Mouse (Mus musculus): Measurements from ENCODE around the gene Zfand4. TPM values are rescaled to one million over a fixed set of nuclear protein-coding genes. Genes with fewer than 3 reads are reported as not detected.
A peak's percentile ranks its signal among the peaks of the same experiment; 100 is the strongest.

The Zfand4 gene
- polyA plus RNA-seq, 1 experiment from 2014 or later = 2.9 TPM

DNA sequence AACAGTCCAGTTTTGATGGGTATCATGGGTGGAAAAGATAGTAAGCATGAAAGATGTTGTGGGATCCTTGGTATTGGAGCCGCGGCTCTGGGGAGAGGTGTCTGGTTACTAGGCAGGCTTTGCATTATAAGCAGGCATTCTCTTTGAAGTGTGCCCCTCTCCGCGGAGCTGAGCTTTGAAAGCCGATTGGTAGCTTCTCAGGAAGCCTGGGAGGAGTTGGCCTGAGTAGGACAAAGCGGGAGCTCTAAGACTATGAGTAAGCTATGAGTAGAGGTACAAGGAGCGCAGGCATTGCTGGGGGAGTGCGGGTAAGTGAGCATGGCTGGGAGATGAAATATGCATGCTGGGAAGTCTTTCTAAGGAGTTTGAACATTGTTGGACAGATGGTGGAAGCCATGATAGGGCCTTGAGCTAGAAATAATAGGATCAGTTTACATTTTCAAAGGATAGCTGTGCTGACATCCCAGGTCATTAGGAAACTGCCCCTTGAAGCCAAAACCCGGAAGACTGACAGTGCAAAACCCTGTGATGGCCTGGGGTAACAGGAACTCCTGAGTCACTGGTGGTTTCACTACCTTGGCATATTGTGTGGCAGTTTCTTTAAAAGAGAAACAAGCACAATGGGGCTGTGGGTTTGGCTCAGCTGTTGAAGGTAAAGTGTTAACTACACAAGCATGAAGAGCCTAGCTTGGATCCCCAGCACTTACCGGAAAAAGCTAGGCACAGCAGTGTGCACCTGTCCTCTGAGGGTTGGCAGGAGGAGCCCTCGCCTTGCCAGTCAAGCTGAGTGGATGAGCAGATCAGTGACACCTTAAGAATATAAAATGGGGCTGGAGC lies 2.5 kb downstream of the Zfand4 start:
- DNase-seq (ENCODE audit: low spot score) = peak; percentile 19
- peak overlapping the region; percentile 29; the same call in 1 of the 2 replicates for H3K4me2 ChIP-seq (replicated peaks; ENCODE audit: low read depth, low read length)
- no peak for ATAC-seq
- H3K9me3 ChIP-seq (ENCODE audit: low read length) = no peaks in the 10 kb centered on the region
- no peaks in the 10 kb centered on the region; the same call in 1 of the 2 replicates for H3K4me1 ChIP-seq (ENCODE audit: insufficient read depth, low read depth, low read length)
- TF ChIP-seq CTCF (IDR thresholded peaks at IDR 0.05) (no peak), EP300 (IDR thresholded peaks at IDR 0.05) (no peak)
- 32% methylated on average over 11 of the region's 11 CpGs for WGBS
- H3K27me3 ChIP-seq (replicated peaks; ENCODE audit: insufficient read depth, low read length) = no peaks in the 10 kb centered on the region
- H3K27ac ChIP-seq (ENCODE audit: low read length) = no peak overlapping the region
- H3K36me3 ChIP-seq (ENCODE audit: insufficient read depth, low read length) = no peaks in the 10 kb centered on the region
- H3K4me3 ChIP-seq (ENCODE audit: low read depth, low read length) = no peak overlapping the region
- no peak overlapping the region for H3K9ac ChIP-seq (replicated peaks; ENCODE audit: low read depth)

DNA sequence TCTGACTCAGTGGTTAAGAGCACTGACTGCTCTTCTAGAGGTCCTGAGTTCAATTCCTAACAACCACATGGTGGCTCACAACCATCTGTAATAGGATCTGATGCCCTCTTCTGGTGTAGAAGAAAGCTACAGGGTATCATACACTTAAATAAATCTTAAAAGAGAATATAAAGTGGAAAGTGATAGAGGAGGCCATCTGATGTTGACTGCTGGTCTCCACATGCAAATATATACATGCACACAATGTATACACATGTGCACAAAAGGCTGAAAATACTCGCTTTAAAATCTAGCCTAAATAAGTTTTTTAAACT lies 3.0 kb downstream of the Zfand4 start:
- Histone ChIP-seq H3K4me2 (replicated peaks; ENCODE audit: low read depth, low read length) (no peak overlapping the region), H3K4me3 (ENCODE audit: low read depth, low read length) (no peak overlapping the region), H3K27ac (ENCODE audit: low read length) (no peak overlapping the region), H3K4me1 (ENCODE audit: insufficient read depth, low read depth, low read length) (no peaks in the 10 kb centered on the region; the same call in 1 of the 2 replicates), H3K9ac (replicated peaks; ENCODE audit: low read depth) (no peak overlapping the region), H3K27me3 (replicated peaks; ENCODE audit: insufficient read depth, low read length) (no peaks in the 10 kb centered on the region), H3K36me3 (ENCODE audit: insufficient read depth, low read length) (no peaks in the 10 kb centered on the region), H3K9me3 (ENCODE audit: low read length) (no peaks in the 10 kb centered on the region)
- ATAC-seq (no peak), DNase-seq (ENCODE audit: low spot score) (no peak)
- TF ChIP-seq CTCF (IDR thresholded peaks at IDR 0.05) (peak; percentile 32), EP300 (IDR thresholded peaks at IDR 0.05) (no peak)
- 92% methylated on average over 1 of the region's 1 CpGs for WGBS

DNA sequence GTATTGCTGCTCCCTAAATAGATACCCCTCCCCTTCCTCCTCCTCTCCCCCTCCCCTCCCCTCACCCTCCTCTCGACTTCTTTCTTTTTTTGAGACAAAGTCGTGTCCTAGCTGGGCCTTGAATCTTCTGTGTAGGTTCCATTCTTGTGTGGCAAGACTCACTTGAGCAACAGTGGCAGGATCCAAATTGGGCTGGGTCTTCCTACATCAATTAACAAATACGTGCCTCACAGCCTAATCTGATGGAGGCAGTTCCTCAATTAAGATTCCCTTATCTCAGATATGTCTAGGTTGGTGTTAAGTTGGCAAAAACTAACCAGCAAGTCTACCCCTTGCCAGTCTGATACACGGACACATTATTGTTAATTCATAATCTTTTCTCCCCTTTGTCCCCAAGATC lies 11.7 kb downstream of the Zfand4 start:
- ATAC-seq = no peak
- TF ChIP-seq EP300 (IDR thresholded peaks at IDR 0.05) (no peak), CTCF (IDR thresholded peaks at IDR 0.05) (no peak)
- Histone ChIP-seq H3K9ac (replicated peaks; ENCODE audit: low read depth) (no peak overlapping the region), H3K36me3 (ENCODE audit: insufficient read depth, low read length) (no peaks in the 10 kb centered on the region), H3K4me1 (ENCODE audit: insufficient read depth, low read depth, low read length) (no peaks in the 10 kb centered on the region), H3K27me3 (replicated peaks; ENCODE audit: insufficient read depth, low read length) (no peaks in the 10 kb centered on the region), H3K9me3 (ENCODE audit: low read length) (no peaks in the 10 kb centered on the region), H3K27ac (ENCODE audit: low read length) (no peak overlapping the region), H3K4me3 (ENCODE audit: low read depth, low read length) (no peak overlapping the region), H3K4me2 (replicated peaks; ENCODE audit: low read depth, low read length) (no peak overlapping the region)
- no peak for DNase-seq (ENCODE audit: low spot score)
- WGBS = 64% methylated on average over 4 of the region's 4 CpGs

DNA sequence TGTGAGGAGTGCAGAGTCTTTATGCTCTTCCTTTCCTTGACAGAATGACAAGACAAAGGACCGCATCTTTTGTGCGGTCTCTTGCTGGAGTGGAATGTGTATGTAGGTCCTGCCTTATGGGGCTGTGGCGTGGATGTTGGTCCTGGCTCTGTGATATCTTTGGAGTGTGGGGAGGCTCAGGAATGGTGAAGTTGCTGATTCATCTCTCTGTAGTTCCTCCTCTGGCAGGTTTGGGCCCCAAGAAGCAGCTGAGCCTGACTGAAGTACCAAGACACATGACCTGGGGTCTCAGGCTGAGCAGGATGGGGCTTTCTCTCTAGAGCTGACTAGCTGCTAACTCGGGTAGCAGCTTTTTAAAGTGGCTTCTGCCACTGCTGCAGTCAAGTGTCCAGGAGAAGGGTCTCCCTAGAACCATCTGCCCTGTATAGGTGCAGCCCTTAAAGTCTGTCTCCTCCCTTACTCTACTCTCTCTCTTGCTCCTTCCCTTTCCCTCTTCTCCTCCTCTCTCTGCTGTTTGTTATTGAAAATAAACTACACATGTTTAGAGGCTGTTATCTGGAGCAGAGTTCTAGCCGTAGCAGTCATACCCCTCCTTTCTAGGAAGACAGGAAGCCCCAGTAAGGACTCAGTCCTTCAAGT lies 14.8 kb downstream of the Zfand4 start:
- Histone ChIP-seq H3K4me2 (replicated peaks; ENCODE audit: low read depth, low read length) (no peak overlapping the region), H3K4me3 (ENCODE audit: low read depth, low read length) (no peak overlapping the region), H3K27ac (ENCODE audit: low read length) (no peak overlapping the region), H3K9me3 (ENCODE audit: low read length) (no peaks in the 10 kb centered on the region), H3K4me1 (ENCODE audit: insufficient read depth, low read depth, low read length) (no peaks in the 10 kb centered on the region), H3K36me3 (ENCODE audit: insufficient read depth, low read length) (no peaks in the 10 kb centered on the region), H3K27me3 (replicated peaks; ENCODE audit: insufficient read depth, low read length) (no peaks in the 10 kb centered on the region), H3K9ac (replicated peaks; ENCODE audit: low read depth) (no peak overlapping the region)
- ATAC-seq = no peak
- no peak for DNase-seq (ENCODE audit: low spot score)
- WGBS = 67% methylated on average over 5 of the region's 5 CpGs
- no peak for TF ChIP-seq CTCF (IDR thresholded peaks at IDR 0.05)
- no peak for TF ChIP-seq EP300 (IDR thresholded peaks at IDR 0.05)

DNA sequence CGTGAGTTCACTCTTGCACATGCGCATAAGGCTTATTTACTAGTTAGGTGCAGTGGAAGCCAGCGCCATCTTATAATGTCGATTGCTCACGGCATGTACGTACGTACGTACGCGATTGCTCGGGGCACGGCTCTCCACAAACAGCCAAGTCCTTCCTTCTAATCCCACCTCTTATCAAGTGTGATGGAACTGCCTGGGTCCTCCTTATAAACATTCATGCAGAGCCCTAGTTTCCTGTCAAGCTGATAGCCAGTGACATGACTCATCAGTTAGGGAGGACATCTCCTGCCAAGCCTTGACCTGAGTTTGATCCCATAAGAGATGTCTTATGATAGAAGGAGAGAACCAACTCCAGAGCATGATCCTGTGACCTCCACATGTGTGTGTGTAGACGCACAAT lies 17.0 kb downstream of the Zfand4 start:
- Histone ChIP-seq H3K4me2 (replicated peaks; ENCODE audit: low read depth, low read length) (no peak overlapping the region), H3K36me3 (ENCODE audit: insufficient read depth, low read length) (no peaks in the 10 kb centered on the region), H3K27me3 (replicated peaks; ENCODE audit: insufficient read depth, low read length) (no peaks in the 10 kb centered on the region), H3K4me3 (ENCODE audit: low read depth, low read length) (no peak overlapping the region), H3K9me3 (ENCODE audit: low read length) (no peaks in the 10 kb centered on the region), H3K27ac (ENCODE audit: low read length) (no peak overlapping the region), H3K9ac (replicated peaks; ENCODE audit: low read depth) (no peak overlapping the region), H3K4me1 (ENCODE audit: insufficient read depth, low read depth, low read length) (no peaks in the 10 kb centered on the region)
- WGBS = 89% methylated on average over 13 of the region's 13 CpGs
- TF ChIP-seq EP300 (IDR thresholded peaks at IDR 0.05) (no peak), CTCF (IDR thresholded peaks at IDR 0.05) (no peak)
- ATAC-seq (no peak), DNase-seq (ENCODE audit: low spot score) (no peak)

DNA sequence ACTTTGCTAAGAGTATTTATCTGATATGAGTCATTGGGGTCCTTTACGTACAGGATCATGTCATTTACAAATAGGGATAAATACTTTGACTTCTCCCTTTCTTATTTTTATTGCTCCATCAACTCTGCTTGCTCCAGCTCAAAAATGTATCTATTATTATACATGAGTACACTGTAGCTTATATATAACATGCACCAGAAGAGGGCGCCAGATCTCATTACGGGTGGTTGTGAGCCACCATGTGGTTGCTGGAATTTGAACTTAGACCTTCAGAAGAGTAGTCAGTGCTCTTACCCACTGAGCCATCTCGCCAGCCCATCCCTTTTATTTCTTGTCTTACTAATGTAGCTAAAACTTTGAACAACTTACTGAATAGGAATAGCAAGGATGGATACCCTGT lies 18.5 kb downstream of the Zfand4 start:
- no peaks in the 10 kb centered on the region for H3K9me3 ChIP-seq (ENCODE audit: low read length)
- 51% methylated on average over 4 of the region's 4 CpGs for WGBS
- H3K4me3 ChIP-seq (ENCODE audit: low read depth, low read length) = no peak overlapping the region
- no peak for TF ChIP-seq EP300 (IDR thresholded peaks at IDR 0.05)
- peak; percentile 46 for TF ChIP-seq CTCF (IDR thresholded peaks at IDR 0.05)
- H3K4me1 ChIP-seq (ENCODE audit: insufficient read depth, low read depth, low read length) = no peaks in the 10 kb centered on the region
- H3K27ac ChIP-seq (ENCODE audit: low read length) = no peak overlapping the region
- no peak overlapping the region for H3K9ac ChIP-seq (replicated peaks; ENCODE audit: low read depth)
- no peaks in the 10 kb centered on the region for H3K36me3 ChIP-seq (ENCODE audit: insufficient read depth, low read length)
- H3K4me2 ChIP-seq (replicated peaks; ENCODE audit: low read depth, low read length) = no peak overlapping the region
- H3K27me3 ChIP-seq (replicated peaks; ENCODE audit: insufficient read depth, low read length) = no peaks in the 10 kb centered on the region
- DNase-seq (ENCODE audit: low spot score) = no peak
- ATAC-seq = no peak

Data from lung, postnatal 0 days (tissue).